Mouse (Mus musculus) liver, adult 2 months (tissue): ENCODE results near the gene Lmnb2. TPM values are rescaled to one million over a fixed set of nuclear protein-coding genes. Genes with fewer than 3 reads are reported as not detected.
A peak's percentile ranks its signal among the peaks of the same experiment; 100 is the strongest.

Experiments used
- DNase-seq: peaks from one replicate; pipeline ENCODE4 v3.0.0-alpha.2; 2011; ENCODE audit warnings: low read depth, low spot score; ENCODE audit errors: extremely low read depth
- H3K27ac ChIP-seq: fragments of 200-500 bp; replicated peaks from 2 replicates; pipeline ENCODE4 v1.5.1; 2012; ENCODE audit warnings: low read depth, mild to moderate bottlenecking, control low read depth, inconsistent platforms, low read length; ENCODE audit not compliant: insufficient read depth
- H3K27me3 ChIP-seq: fragments of 200-500 bp; 2 replicates; pipeline ENCODE4 v1.6.1; 2012; ENCODE audit warnings: mild to moderate bottlenecking, moderate library complexity, low read length, inconsistent platforms; ENCODE audit not compliant: control insufficient read depth, insufficient read depth
- H3K36me3 ChIP-seq: fragments of 200-500 bp; 2 replicates; pipeline ENCODE4 v1.6.1; 2012; ENCODE audit warnings: low read length, inconsistent platforms; ENCODE audit not compliant: control insufficient read depth, insufficient read depth
- H3K4me1 ChIP-seq: fragments of 200-500 bp; 2 replicates; pipeline ENCODE4 v1.6.1; 2011; ENCODE audit warnings: low read length; ENCODE audit not compliant: control insufficient read depth, insufficient read depth
- H3K4me3 ChIP-seq: fragments of 200-500 bp; 2 replicates; pipeline ENCODE4 v1.5.1; 2011; ENCODE audit warnings: low read depth, mild to moderate bottlenecking, control low read depth, low read length, moderate library complexity; ENCODE audit not compliant: insufficient read depth
- H3K79me2 ChIP-seq: fragments of 200-500 bp; 2 replicates; pipeline ENCODE4 v1.6.1; 2012; ENCODE audit warnings: inconsistent platforms, mild to moderate bottlenecking, low read length, moderate library complexity; ENCODE audit not compliant: control insufficient read depth, insufficient read depth
- H3K9ac ChIP-seq: fragments of 200-500 bp; 2 replicates; pipeline ENCODE4 v1.6.1; 2012; ENCODE audit warnings: low read depth, mild to moderate bottlenecking, control low read depth, inconsistent platforms, low read length
- CTCF ChIP-seq: fragments of 200-500 bp; IDR thresholded peaks from 2 replicates; pipeline ENCODE4 v1.5.1; 2011; ENCODE audit warnings: low read depth, low read length, control low read depth
- POLR2A ChIP-seq: fragments of 200-500 bp; IDR thresholded peaks from 2 replicates; pipeline ENCODE4 v1.6.1; 2011; ENCODE audit warnings: low read length, control low read depth; ENCODE audit not compliant: insufficient read depth; ENCODE audit errors: extremely low read depth
- WGBS: fragments of 180-500 bp; shearing (Covaris S2); methylation state at CpG from one replicate; pipeline ENCODE4 v1.1.7; 2018; 5-methylcytosine and 5-hydroxymethylcytosine counted together
- polyA plus RNA-seq: library from polyadenylated mRNA; depleted of rRNA; stranded (reverse); fragments of >200 nt; gene quantifications from 2 replicates; pipeline ENCODE4 v1.2.3, GENCODE M21; 2012
- total RNA-seq: library from RNA; depleted of rRNA; stranded (reverse); fragments of >200 nt; gene quantifications from 2 replicates; pipeline ENCODE4 v1.2.3, GENCODE M21; 2014

The Lmnb2 gene
- total and polyA plus RNA-seq, 2 experiments = 3.3 to 6.6 TPM

- Histone ChIP-seq H3K27me3 (no peaks in the 10 kb centered on the region; the same call in 1 of the 2 replicates), H3K4me1 (peaks cover 22% of the 10 kb centered on the region), H3K9ac (no peak overlapping the region), H3K27ac (no peak overlapping the region), H3K36me3 (no peaks in the 10 kb centered on the region), H3K4me3 (no peak overlapping the region), H3K79me2 (no peaks in the 10 kb centered on the region)
- 3% methylated on average over 21 of the region's 21 CpGs for WGBS
- TF ChIP-seq POLR2A (no peak), CTCF (no peak)
- DNase-seq = peak; percentile 64
Observed at GRCm38 (mm10) chr10:80933421-80933979, 15.5 kb upstream of the Lmnb2 start.

DNA sequence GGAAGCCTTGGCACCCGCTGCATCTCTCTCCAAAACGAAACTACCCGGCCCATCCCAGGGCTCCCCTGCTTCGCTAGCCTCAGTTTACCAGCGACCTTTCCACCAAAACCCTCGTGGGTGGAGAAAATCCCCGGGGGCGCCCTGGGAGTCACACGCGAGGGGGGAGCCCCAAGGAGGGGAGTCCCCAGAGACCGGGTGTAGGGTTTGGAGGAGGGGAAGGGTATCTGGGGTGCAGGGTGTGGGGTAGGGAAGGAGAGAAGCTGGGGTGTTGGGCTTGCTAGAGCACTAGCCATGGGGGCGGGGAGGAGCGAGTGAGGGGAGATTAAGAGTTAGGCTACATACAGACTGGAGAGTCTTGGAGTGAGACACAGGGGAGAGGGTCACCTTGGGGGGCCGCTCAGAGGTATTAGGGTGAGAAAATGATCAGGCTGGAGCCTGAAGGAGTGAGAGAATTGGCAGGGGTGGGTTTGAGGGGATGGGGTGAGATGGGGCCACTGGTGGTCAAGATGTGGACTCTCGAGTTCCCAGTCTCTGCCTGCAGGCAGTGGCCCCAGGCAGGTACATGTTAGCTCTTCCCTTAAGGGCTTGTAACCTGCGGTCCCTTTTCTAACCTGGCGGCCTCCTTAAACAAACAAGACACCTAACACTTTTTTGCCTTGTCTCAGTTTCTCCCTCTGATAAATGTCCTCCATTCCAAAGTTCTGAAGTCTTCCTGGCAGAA, 14.8 kb upstream of the Lmnb2 start:
- DNase-seq = no peak
- no peaks in the 10 kb centered on the region; the same call in 1 of the 2 replicates for H3K27me3 ChIP-seq

DNA sequence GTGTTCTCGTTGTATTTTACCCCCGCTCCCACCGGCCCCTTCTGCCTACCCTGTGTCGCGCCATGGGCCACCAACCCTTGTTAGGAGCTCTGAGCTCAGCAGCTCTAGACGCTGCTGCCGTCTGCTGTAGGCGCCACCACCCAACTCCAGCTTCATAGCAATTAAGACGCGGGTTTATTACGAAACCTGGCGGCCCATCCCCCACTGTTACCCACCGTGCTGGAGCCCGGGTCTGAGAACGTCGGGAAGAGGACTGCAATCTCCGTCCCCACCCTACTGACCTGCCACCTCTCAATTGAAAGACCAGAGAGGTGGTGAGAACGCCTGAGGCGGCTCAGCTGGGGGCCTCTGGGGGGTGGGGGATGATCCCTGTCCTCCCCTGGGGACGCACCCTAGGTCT, 14.2 kb upstream of the Lmnb2 start:
- Histone ChIP-seq H3K9ac (no peak overlapping the region), H3K27me3 (no peaks in the 10 kb centered on the region; the same call in 1 of the 2 replicates), H3K4me3 (no peak overlapping the region; the same call in 1 of the 2 replicates), H3K27ac (no peak overlapping the region), H3K79me2 (no peaks in the 10 kb centered on the region), H3K4me1 (peaks cover 22% of the 10 kb centered on the region), H3K36me3 (no peaks in the 10 kb centered on the region)
- WGBS = 16% methylated on average over 20 of the region's 20 CpGs
- TF ChIP-seq POLR2A = 0 out of 2 replicates have a peak, but pooled peaks have one; percentile 10
- TF ChIP-seq CTCF = no peak
- no peak for DNase-seq

More for the DNA sequence above, 14.8 kb upstream of the Lmnb2 start:
- Histone ChIP-seq H3K4me1 (peaks cover 22% of the 10 kb centered on the region), H3K4me3 (no peak overlapping the region), H3K9ac (0 out of 2 replicates have a peak overlapping the region, but pooled peaks have one; percentile 7), H3K36me3 (no peaks in the 10 kb centered on the region), H3K79me2 (no peaks in the 10 kb centered on the region), H3K27ac (no peak overlapping the region)
- 4% methylated on average over 17 of the region's 17 CpGs for WGBS
- TF ChIP-seq CTCF (no peak), POLR2A (no peak)

GRCm38 (mm10) chr10:80931695-80932094, 13.7 kb upstream of the Lmnb2 start:
- no peaks in the 10 kb centered on the region for H3K79me2 ChIP-seq
- no peak for DNase-seq
- no peak overlapping the region for H3K27ac ChIP-seq
- no peak for TF ChIP-seq POLR2A
- TF ChIP-seq CTCF = no peak
- no peaks in the 10 kb centered on the region; the same call in 1 of the 2 replicates for H3K27me3 ChIP-seq
- peaks cover 22% of the 10 kb centered on the region for H3K4me1 ChIP-seq
- no peak overlapping the region for H3K4me3 ChIP-seq
- H3K36me3 ChIP-seq = no peaks in the 10 kb centered on the region
- WGBS = 42% methylated on average over 26 of the region's 26 CpGs
- no peak overlapping the region for H3K9ac ChIP-seq

GRCm38 (mm10) chr10:80931153-80931671, 13.2 kb upstream of the Lmnb2 start:
- H3K36me3 ChIP-seq = no peaks in the 10 kb centered on the region
- H3K27me3 ChIP-seq = no peaks in the 10 kb centered on the region; the same call in 1 of the 2 replicates
- DNase-seq = peak; percentile 55
- no peak overlapping the region for H3K27ac ChIP-seq
- no peak overlapping the region; the same call in 1 of the 2 replicates for H3K9ac ChIP-seq
- H3K4me3 ChIP-seq = peak overlapping the region; percentile 56; the same call in 1 of the 2 replicates
- 17% methylated on average over 14 of the region's 14 CpGs for WGBS
- H3K4me1 ChIP-seq = peaks cover 22% of the 10 kb centered on the region
- TF ChIP-seq POLR2A (no peak), CTCF (no peak)
- H3K79me2 ChIP-seq = no peaks in the 10 kb centered on the region
